Mouse (Mus musculus): Measurements from ENCODE around the gene Plekhm1. TPM values are rescaled to one million over a fixed set of nuclear protein-coding genes. Genes with fewer than 3 reads are reported as not detected.
A peak's percentile ranks its signal among the peaks of the same experiment; 100 is the strongest.

Plekhm1 gene
- polyA plus RNA-seq, 1 experiment from 2014 or later: 6.1 TPM

- ATAC-seq: no peak; the same call in 1 of the 2 replicates
- H3K27me3 ChIP-seq (replicated peaks; ENCODE audit: control insufficient read depth, insufficient read depth, low read length): no peaks in the 10 kb centered on the region
- no peaks in the 10 kb centered on the region for H3K9me3 ChIP-seq (ENCODE audit: control insufficient read depth, low read length)
- peaks cover 5% of the 10 kb centered on the region for H3K4me1 ChIP-seq (ENCODE audit: control insufficient read depth, insufficient read depth, low read length)
- no peak overlapping the region for H3K9ac ChIP-seq (ENCODE audit: low read depth, low read length)
- 88% methylated on average over 9 of the region's 9 CpGs for WGBS
- H3K27ac ChIP-seq (ENCODE audit: low read length): peak overlapping the region; percentile 20; the same call in 1 of the 2 replicates
- H3K4me2 ChIP-seq (ENCODE audit: low read depth, low read length): no peak overlapping the region
- H3K36me3 ChIP-seq (ENCODE audit: control insufficient read depth, insufficient read depth, low read length): peaks cover 6% of the 10 kb centered on the region; the same call in 1 of the 2 replicates
- H3K4me3 ChIP-seq (ENCODE audit: low read length): no peak overlapping the region
Measured at GRCm38 (mm10) chr11:103370397-103371221, 41.9 kb downstream of the Plekhm1 start.

DNA sequence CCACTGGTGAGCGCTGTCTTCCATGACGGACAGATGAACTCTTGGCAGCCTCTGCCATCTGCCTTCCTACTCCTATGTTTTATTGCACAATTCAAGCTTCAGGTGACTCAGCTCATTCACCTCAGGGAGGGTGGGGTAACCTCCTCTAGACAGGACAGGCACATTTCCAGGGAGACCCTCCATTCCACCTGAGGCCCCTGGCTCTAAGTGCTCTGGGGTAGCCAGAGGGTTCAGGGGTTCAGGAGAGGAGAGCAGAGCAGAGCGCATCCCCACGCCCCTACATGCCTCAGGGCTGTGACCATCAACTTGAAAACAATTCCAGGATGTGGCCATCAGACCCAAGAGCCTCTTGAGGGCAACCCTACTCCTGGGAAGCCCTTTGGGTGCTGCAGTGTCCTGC, 47.0 kb downstream of the Plekhm1 start:
- no peak overlapping the region for H3K9ac ChIP-seq (ENCODE audit: low read depth, low read length)
- H3K4me1 ChIP-seq (ENCODE audit: control insufficient read depth, insufficient read depth, low read length): peaks cover 31% of the 10 kb centered on the region
- no peak for ATAC-seq
- H3K4me2 ChIP-seq (ENCODE audit: low read depth, low read length): no peak overlapping the region
- peaks cover 6% of the 10 kb centered on the region for H3K27me3 ChIP-seq (replicated peaks; ENCODE audit: control insufficient read depth, insufficient read depth, low read length)
- no peaks in the 10 kb centered on the region for H3K36me3 ChIP-seq (ENCODE audit: control insufficient read depth, insufficient read depth, low read length)
- H3K4me3 ChIP-seq (ENCODE audit: low read length): no peak overlapping the region
- WGBS: 86% methylated on average over 4 of the region's 4 CpGs
- H3K9me3 ChIP-seq (ENCODE audit: control insufficient read depth, low read length): no peaks in the 10 kb centered on the region
- no peak overlapping the region for H3K27ac ChIP-seq (ENCODE audit: low read length)

- Histone ChIP-seq H3K36me3 (ENCODE audit: control insufficient read depth, insufficient read depth, low read length) (no peaks in the 10 kb centered on the region), H3K4me2 (ENCODE audit: low read depth, low read length) (no peak overlapping the region), H3K4me1 (ENCODE audit: control insufficient read depth, insufficient read depth, low read length) (peaks cover 33% of the 10 kb centered on the region), H3K9ac (ENCODE audit: low read depth, low read length) (no peak overlapping the region), H3K27me3 (replicated peaks; ENCODE audit: control insufficient read depth, insufficient read depth, low read length) (peaks cover 6% of the 10 kb centered on the region), H3K4me3 (ENCODE audit: low read length) (no peak overlapping the region), H3K9me3 (ENCODE audit: control insufficient read depth, low read length) (no peaks in the 10 kb centered on the region), H3K27ac (ENCODE audit: low read length) (no peak overlapping the region)
- ATAC-seq: no peak
- WGBS: 86% methylated on average over 3 of the region's 3 CpGs
Measured at GRCm38 (mm10) chr11:103365022-103365421, 47.5 kb downstream of the Plekhm1 start.

GRCm38 (mm10) chr11:103364335-103364734, 48.2 kb downstream of the Plekhm1 start:
- H3K27ac ChIP-seq (ENCODE audit: low read length): no peak overlapping the region
- no peaks in the 10 kb centered on the region for H3K9me3 ChIP-seq (ENCODE audit: control insufficient read depth, low read length)
- peaks cover 8% of the 10 kb centered on the region for H3K27me3 ChIP-seq (replicated peaks; ENCODE audit: control insufficient read depth, insufficient read depth, low read length)
- WGBS: 66% methylated on average over 5 of the region's 5 CpGs
- H3K36me3 ChIP-seq (ENCODE audit: control insufficient read depth, insufficient read depth, low read length): no peaks in the 10 kb centered on the region
- no peak for ATAC-seq
- no peak overlapping the region for H3K4me2 ChIP-seq (ENCODE audit: low read depth, low read length)
- H3K4me1 ChIP-seq (ENCODE audit: control insufficient read depth, insufficient read depth, low read length): peaks cover 38% of the 10 kb centered on the region
- H3K9ac ChIP-seq (ENCODE audit: low read depth, low read length): no peak overlapping the region
- H3K4me3 ChIP-seq (ENCODE audit: low read length): no peak overlapping the region

GRCm38 (mm10) chr11:103363214-103364148, 49.0 kb downstream of the Plekhm1 start, which contains the start of gene Arhgap27:
Gene Arhgap27 (minus strand): TSS chr11:103363692.
- Histone ChIP-seq H3K9ac (ENCODE audit: low read depth, low read length) (peak within 1 kb of the TSS; percentile 74), H3K27me3 (replicated peaks; ENCODE audit: control insufficient read depth, insufficient read depth, low read length) (peaks cover 10% of the 10 kb centered on the region), H3K4me2 (ENCODE audit: low read depth, low read length) (peak within 1 kb of the TSS; percentile 97), H3K9me3 (ENCODE audit: control insufficient read depth, low read length) (no peaks in the 10 kb centered on the region), H3K4me1 (ENCODE audit: control insufficient read depth, insufficient read depth, low read length) (peaks cover 47% of the 10 kb centered on the region), H3K4me3 (ENCODE audit: low read length) (peak within 1 kb of the TSS; percentile 62), H3K36me3 (ENCODE audit: control insufficient read depth, insufficient read depth, low read length) (no peaks in the 10 kb centered on the region), H3K27ac (ENCODE audit: low read length) (peak within 1 kb of the TSS; percentile 78)
- 4% methylated on average over 35 of the region's 35 CpGs for WGBS
- ATAC-seq: peak; percentile 15; the same call in 1 of the 2 replicates

- H3K27me3 ChIP-seq (replicated peaks; ENCODE audit: control insufficient read depth, insufficient read depth, low read length): peaks cover 10% of the 10 kb centered on the region
- H3K9ac ChIP-seq (ENCODE audit: low read depth, low read length): peak overlapping the region; percentile 74
- under 1% methylated on average over 33 of the region's 33 CpGs for WGBS
- H3K27ac ChIP-seq (ENCODE audit: low read length): peak overlapping the region; percentile 78
- peaks cover 50% of the 10 kb centered on the region for H3K4me1 ChIP-seq (ENCODE audit: control insufficient read depth, insufficient read depth, low read length)
- peak overlapping the region; percentile 97 for H3K4me2 ChIP-seq (ENCODE audit: low read depth, low read length)
- H3K36me3 ChIP-seq (ENCODE audit: control insufficient read depth, insufficient read depth, low read length): no peaks in the 10 kb centered on the region
- H3K4me3 ChIP-seq (ENCODE audit: low read length): peak overlapping the region; percentile 62
- peak; percentile 3; the same call in 1 of the 2 replicates for ATAC-seq
- no peaks in the 10 kb centered on the region for H3K9me3 ChIP-seq (ENCODE audit: control insufficient read depth, low read length)
Measured at GRCm38 (mm10) chr11:103362521-103363181, 49.8 kb downstream of the Plekhm1 start.

- Histone ChIP-seq H3K4me3 (ENCODE audit: low read length) (peak overlapping the region; percentile 62), H3K4me2 (ENCODE audit: low read depth, low read length) (peak overlapping the region; percentile 97), H3K27me3 (replicated peaks; ENCODE audit: control insufficient read depth, insufficient read depth, low read length) (peaks cover 10% of the 10 kb centered on the region), H3K9me3 (ENCODE audit: control insufficient read depth, low read length) (no peaks in the 10 kb centered on the region), H3K36me3 (ENCODE audit: control insufficient read depth, insufficient read depth, low read length) (no peaks in the 10 kb centered on the region), H3K27ac (ENCODE audit: low read length) (peak overlapping the region; percentile 78), H3K9ac (ENCODE audit: low read depth, low read length) (peak overlapping the region; percentile 74), H3K4me1 (ENCODE audit: control insufficient read depth, insufficient read depth, low read length) (peaks cover 56% of the 10 kb centered on the region)
- peak; percentile 26 for ATAC-seq
- WGBS: 2% methylated on average over 13 of the region's 13 CpGs
Measured at GRCm38 (mm10) chr11:103362054-103362432, 50.4 kb downstream of the Plekhm1 start.

GRCm38 (mm10) chr11:103361396-103362053, 51.0 kb downstream of the Plekhm1 start:
- H3K4me1 ChIP-seq (ENCODE audit: control insufficient read depth, insufficient read depth, low read length): peaks cover 58% of the 10 kb centered on the region
- 4% methylated on average over 25 of the region's 25 CpGs for WGBS

More at GRCm38 (mm10) chr11:103361396-103362053, 51.0 kb downstream of the Plekhm1 start:
- peaks cover 10% of the 10 kb centered on the region for H3K27me3 ChIP-seq (replicated peaks; ENCODE audit: control insufficient read depth, insufficient read depth, low read length)
- no peaks in the 10 kb centered on the region for H3K36me3 ChIP-seq (ENCODE audit: control insufficient read depth, insufficient read depth, low read length)
- peak; percentile 61 for ATAC-seq
- peak overlapping the region; percentile 97 for H3K4me2 ChIP-seq (ENCODE audit: low read depth, low read length)
- H3K4me3 ChIP-seq (ENCODE audit: low read length): peak overlapping the region; percentile 62
- H3K9ac ChIP-seq (ENCODE audit: low read depth, low read length): peak overlapping the region; percentile 77
- H3K27ac ChIP-seq (ENCODE audit: low read length): peak overlapping the region; percentile 81
- H3K9me3 ChIP-seq (ENCODE audit: control insufficient read depth, low read length): no peaks in the 10 kb centered on the region

Data from intestine, embryonic 16.5 days (tissue).